Mouse (Mus musculus) kidney, embryonic 14.5 days (tissue): ENCODE measurements at regions not wholly inside any gene's neighbourhood (a gene's known extent, or its start where the extent isn't known, plus 50 kb on each side); places are given as distances from the start of the nearest gene placed in this dataset.

Source experiments
- ATAC-seq: fragments of 200-750 bp; cut with Nextera tagmentation; 2 replicates; pipeline ENCODE4 v1.8.0; 2017; ENCODE audit warnings: moderate number of reproducible peaks, mild to moderate bottlenecking, moderate TSS enrichment, moderate library complexity; ENCODE audit not compliant: low FRiP score, low TSS enrichment
- H3K27ac ChIP-seq: fragments of 300-500 bp; sonication (generic); 2 replicates; pipeline ENCODE4 v1.5.1; 2014; ENCODE audit warnings: low read depth, mild to moderate bottlenecking, low read length, moderate library complexity, mixed read lengths
- H3K27me3 ChIP-seq: fragments of 300-500 bp; sonication (generic); 2 replicates; pipeline ENCODE4 v1.6.1; 2014; ENCODE audit warnings: mild to moderate bottlenecking, low read length; ENCODE audit not compliant: control insufficient read depth, insufficient read depth
- H3K36me3 ChIP-seq: fragments of 300-500 bp; sonication (generic); 2 replicates; pipeline ENCODE4 v1.6.1; 2014; ENCODE audit warnings: low read length, mixed read lengths; ENCODE audit not compliant: control insufficient read depth, insufficient read depth
- H3K4me1 ChIP-seq: fragments of 300-500 bp; sonication (generic); 2 replicates; pipeline ENCODE4 v1.6.1; 2014; ENCODE audit warnings: low read length, mixed read lengths; ENCODE audit not compliant: control insufficient read depth, insufficient read depth
- H3K4me2 ChIP-seq: fragments of 300-500 bp; sonication (generic); replicated peaks from 2 replicates; pipeline ENCODE4 v1.6.1; 2014; ENCODE audit warnings: low read depth, mild to moderate bottlenecking, low read length
- H3K4me3 ChIP-seq: fragments of 300-500 bp; sonication (generic); 2 replicates; pipeline ENCODE4 v1.5.1; 2014; ENCODE audit warnings: mild to moderate bottlenecking, low read length
- H3K9ac ChIP-seq: fragments of 300-500 bp; sonication (generic); 2 replicates; pipeline ENCODE4 v1.6.1; 2014; ENCODE audit warnings: low read depth, mild to moderate bottlenecking, low read length, moderate library complexity
- H3K9me3 ChIP-seq: fragments of 300-500 bp; sonication (generic); 2 replicates; pipeline ENCODE4 v1.6.1; 2016; ENCODE audit warnings: low read length; ENCODE audit not compliant: control insufficient read depth
- WGBS: fragments of 180-500 bp; shearing (Covaris S2); extraction: QIAGEN DNeasy Blood & Tissue Kit; methylation state at CpG from one replicate; pipeline ENCODE4 v1.1.7; 2014; 5-methylcytosine and 5-hydroxymethylcytosine counted together

- Histone ChIP-seq H3K27me3 (no peaks in the 10 kb centered on the region), H3K4me3 (no peak overlapping the region), H3K9ac (no peak overlapping the region), H3K9me3 (no peaks in the 10 kb centered on the region), H3K4me1 (peaks cover 4% of the 10 kb centered on the region; the same call in 1 of the 2 replicates), H3K36me3 (no peaks in the 10 kb centered on the region), H3K4me2 (no peak overlapping the region), H3K27ac (no peak overlapping the region)
- ATAC-seq, result no peak
- 81% methylated on average over 4 of the region's 4 CpGs for WGBS
Measured at GRCm38 (mm10) chr7:113154066-113154465, 53.2 kb upstream of the Arntl start.

- 79% methylated on average over 5 of the region's 5 CpGs for WGBS
- ATAC-seq, result no peak
Measured at GRCm38 (mm10) chr7:113156366-113156765, 50.9 kb upstream of the Arntl start.

GRCm38 (mm10) chr7:113156861-113157747 is 50.2 kb upstream of the Arntl start:
- H3K4me2 ChIP-seq, result no peak overlapping the region

More at GRCm38 (mm10) chr7:113156366-113156765, 50.9 kb upstream of the Arntl start:
- Histone ChIP-seq H3K27me3 (no peaks in the 10 kb centered on the region), H3K4me1 (peaks cover 4% of the 10 kb centered on the region; the same call in 1 of the 2 replicates), H3K9ac (no peak overlapping the region), H3K9me3 (no peaks in the 10 kb centered on the region), H3K36me3 (no peaks in the 10 kb centered on the region), H3K4me2 (no peak overlapping the region), H3K4me3 (no peak overlapping the region), H3K27ac (no peak overlapping the region)

More at GRCm38 (mm10) chr7:113156861-113157747, 50.2 kb upstream of the Arntl start:
- Histone ChIP-seq H3K4me1 (peaks cover 4% of the 10 kb centered on the region; the same call in 1 of the 2 replicates), H3K9me3 (no peaks in the 10 kb centered on the region), H3K9ac (no peak overlapping the region), H3K36me3 (no peaks in the 10 kb centered on the region), H3K27me3 (no peaks in the 10 kb centered on the region), H3K27ac (no peak overlapping the region), H3K4me3 (no peak overlapping the region)
- no peak for ATAC-seq
- WGBS, result 82% methylated on average over 12 of the region's 12 CpGs
